Mouse (Mus musculus) right cerebral cortex, adult 2 months (tissue): ENCODE measurements around the gene Pdcd6ip.
A peak's percentile ranks its signal among the peaks of the same experiment; 100 is the strongest.

Experiments
- DNase-seq, 2 experiments: peaks; one replicate each; pipeline ENCODE4 v3.0.0; 2021 to 2022; ENCODE audit warnings: low spot score in 2 of 2

The Pdcd6ip gene

GRCm38 (mm10) chr9:113626730-113627129, 81.3 kb downstream of the Pdcd6ip start:
- DNase-seq = peak in 1 of 2 experiments; percentile 45

DNA sequence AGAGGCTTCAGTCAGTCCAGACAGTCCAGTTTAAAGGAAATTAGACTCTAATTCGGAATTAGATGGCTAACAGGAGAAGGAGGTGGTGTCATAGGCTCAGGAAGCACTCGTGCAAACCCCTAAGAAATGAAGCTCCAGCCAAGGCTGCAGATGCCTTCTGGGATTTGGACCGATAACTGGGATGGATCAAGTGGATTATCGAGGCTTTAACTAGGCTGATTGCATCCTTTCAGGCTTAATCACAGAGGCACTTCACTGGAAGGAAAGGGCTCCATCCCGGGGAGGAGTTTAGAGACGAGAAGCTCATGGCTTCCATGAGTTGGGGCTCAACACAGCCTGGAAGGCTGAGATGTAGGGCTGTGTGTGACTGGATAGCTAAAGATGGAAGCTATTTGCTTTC, 84.0 kb downstream of the Pdcd6ip start:
- no peak for DNase-seq

DNA sequence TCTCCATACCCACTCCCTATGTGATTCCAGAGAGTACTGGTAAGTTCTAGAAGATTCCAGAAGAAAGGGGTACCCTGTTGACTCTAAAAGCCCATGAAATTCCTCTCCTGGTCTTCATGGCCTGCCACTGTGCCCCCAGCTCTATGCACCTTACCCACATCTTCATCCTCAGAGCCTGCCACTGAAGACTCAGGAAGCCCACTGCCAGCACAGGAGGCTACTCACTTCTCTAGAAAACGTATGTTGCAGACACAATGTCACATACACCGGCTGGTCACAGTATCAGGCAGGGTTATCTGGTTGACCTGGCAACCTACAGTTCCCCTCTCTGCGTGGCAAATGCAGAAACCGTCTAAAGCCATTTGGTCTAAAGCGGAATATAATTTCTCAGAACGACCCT, 91.0 kb downstream of the Pdcd6ip start:
- no peak for DNase-seq

DNA sequence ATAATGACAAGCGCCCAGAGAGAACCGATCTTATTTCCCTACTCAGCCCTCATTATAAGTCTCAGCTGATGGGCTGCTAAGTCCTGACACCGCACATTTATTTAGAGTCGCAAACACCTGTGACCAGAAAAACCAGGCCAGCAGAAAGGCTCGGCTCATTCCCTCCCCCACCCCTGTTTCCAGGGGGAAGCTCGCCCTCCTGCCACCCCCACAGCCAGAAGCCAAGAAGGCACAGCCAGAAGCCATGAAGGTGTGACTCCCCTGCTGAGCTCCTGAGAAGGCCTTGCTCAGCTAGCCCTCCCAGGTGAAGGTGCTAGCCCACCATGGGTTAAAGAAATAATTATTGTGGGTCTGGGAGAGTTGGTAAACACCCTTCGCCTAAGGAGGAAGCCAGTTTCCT, 97.3 kb downstream of the Pdcd6ip start:
- DNase-seq = no peak

GRCm38 (mm10) chr9:113602140-113602539, 105.9 kb downstream of the Pdcd6ip start:
- no peak for DNase-seq
